Mouse (Mus musculus): ENCODE results near the gene Rps19bp1.

DNA sequence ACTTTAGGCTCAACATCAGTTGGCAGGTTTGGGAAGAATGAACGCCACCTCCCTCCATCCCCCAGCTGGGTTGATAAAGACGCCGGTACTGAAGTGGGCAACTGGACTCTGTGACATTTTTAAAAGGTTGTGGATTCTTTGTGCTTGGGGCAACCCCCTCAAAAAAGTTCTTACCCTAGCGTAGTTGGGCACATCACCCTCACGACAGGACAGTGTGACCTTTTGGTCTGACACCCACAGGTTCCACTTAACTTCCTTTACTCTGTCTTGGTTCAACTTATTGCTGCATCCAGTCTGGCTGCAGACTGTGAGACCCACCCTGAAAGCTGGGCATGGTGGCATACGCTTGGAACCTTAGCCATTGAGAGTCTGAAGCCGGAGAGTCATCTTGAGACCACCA, 40.4 kb downstream of the Rps19bp1 start:
- no peak for TF ChIP-seq POLR2A (IDR thresholded peaks at IDR 0.05; ENCODE audit: low read depth, low read length)
- TF ChIP-seq CTCF (conservative IDR thresholded peaks at IDR 0.05; ENCODE audit: insufficient read depth, insufficient read length, low read depth, low read length), result no peak
